Mouse (Mus musculus): ENCODE data around the gene Txnrd2. TPM values are rescaled to one million over a fixed set of nuclear protein-coding genes. Genes with fewer than 3 reads are reported as not detected.

The Txnrd2 gene
- polyA plus RNA-seq, 1 experiment = 18.0 TPM

GRCm38 (mm10) chr16:18472976-18473375 is 46.8 kb downstream of the Txnrd2 start:
- WGBS = 73% methylated on average over 8 of the region's 8 CpGs
- DNase-seq (ENCODE audit: low read depth, low spot score) = no peak

DNA sequence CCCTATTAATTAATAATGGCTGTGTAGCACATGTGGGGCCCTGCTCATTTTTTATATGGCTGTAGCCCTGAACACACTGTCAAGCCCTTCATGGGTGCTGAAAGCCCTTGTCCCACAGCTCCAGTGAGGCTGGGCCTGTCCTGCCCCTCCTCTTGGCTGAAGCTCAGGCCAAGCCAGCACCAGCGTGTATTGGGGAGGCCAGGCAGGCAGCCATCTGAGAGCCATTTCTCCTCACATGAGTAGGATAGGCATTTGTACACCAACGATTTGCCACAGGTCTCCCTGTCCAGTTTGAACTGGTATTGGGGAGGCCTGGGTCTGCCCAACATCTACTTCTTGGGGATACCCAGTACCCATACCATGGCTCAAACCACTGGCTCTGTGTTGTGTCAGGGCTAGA is 47.8 kb downstream of the Txnrd2 start:
- WGBS = 88% methylated on average over 2 of the region's 2 CpGs
- no peak for DNase-seq (ENCODE audit: low read depth, low spot score)

DNA sequence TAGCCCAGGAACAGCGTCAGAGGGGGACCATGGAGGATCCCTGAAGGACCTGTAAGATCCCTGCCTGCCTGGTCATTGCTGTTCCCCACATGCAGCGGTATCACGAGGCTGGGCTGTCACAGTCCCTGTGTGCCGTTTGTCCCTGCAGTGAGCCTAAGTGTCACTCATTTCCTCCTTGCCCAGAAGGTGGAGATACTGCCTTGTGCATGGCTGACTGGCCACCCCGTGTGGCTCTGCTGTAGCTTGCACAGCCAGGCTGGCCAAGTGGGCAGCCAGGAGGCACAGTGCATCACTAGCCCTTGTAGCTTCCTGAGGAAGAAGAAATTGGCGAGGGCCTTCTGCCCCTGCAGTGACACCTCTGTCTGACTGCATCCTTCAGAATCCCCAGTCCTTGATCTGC is 51.8 kb downstream of the Txnrd2 start:
- 86% methylated on average over 6 of the region's 6 CpGs for WGBS
- no peak for DNase-seq (ENCODE audit: low read depth, low spot score)

DNA sequence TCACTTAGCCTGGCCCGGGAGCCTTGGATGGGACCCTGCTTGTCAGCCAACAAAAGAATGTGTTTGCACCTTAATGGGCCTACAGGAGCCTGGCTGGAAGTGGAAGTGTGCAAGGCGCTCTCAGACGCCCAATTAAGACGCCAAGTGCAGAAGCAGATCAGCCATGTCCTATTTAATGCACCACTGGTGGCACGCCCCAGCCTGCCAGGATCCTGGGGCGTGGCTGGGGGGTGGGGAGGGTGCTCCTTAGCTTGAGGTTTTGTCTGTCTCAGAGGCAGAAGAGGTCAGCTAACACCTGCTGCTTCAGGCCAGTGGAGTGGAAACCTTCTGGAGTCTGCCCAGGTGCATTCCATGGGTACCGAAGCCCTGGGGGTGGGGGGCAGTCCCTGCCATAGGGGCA is 53.5 kb downstream of the Txnrd2 start:
- no peak for DNase-seq (ENCODE audit: low read depth, low spot score)

DNA sequence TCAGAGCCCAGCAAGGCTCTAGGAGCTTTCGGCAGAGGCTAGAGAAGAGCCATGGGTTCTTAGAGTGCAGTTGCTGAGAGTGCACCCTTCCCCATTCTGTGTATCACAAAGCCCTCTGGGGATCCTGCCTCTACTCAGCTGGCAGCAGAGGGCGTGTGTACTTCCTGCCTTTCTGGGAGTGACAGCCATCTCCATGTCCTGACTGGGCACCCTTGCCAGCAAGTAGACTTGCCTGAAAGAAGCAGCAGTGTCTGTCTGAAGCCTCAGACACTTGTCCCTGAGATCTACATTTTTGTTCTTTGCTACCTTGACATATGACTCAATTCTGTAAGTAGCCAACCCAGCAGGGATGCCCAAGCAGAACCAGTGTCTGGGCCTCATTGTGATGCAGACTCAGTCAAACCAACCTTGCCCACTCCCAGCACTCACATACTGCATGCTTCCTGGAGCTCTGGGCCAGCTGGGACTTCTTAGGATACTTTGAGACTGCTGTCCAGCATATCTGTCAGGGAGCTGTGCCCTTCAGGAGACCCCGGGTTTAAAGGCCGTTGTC is 54.8 kb downstream of the Txnrd2 start:
- WGBS = 76% methylated on average over 4 of the region's 4 CpGs
- no peak for DNase-seq (ENCODE audit: low read depth, low spot score)

More for the DNA sequence above, 53.5 kb downstream of the Txnrd2 start:
- WGBS = 30% methylated on average over 7 of the region's 7 CpGs

DNA sequence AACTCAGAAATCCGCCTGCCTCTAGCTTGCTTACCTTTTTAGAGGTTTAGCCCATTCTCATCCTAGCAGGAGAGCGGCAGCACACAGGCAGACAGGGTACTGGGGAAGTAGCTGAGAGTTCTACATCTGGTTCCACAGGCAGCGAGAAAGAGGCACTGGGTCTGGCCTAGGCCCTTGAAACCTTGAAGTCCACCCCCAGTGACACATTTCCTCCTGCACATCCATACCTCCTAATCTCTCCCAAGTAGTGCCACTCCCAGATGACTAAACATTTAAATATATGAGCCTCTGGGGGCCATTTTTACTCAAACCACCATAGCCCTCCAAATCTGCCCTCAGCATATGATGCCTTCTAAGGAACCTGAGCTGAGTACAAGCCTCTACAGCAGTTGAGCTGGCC is 56.2 kb downstream of the Txnrd2 start:
- WGBS = 96% methylated on average over 3 of the region's 3 CpGs

GRCm38 (mm10) chr16:18483839-18484238 is 57.7 kb downstream of the Txnrd2 start:
- 86% methylated on average over 5 of the region's 5 CpGs for WGBS
- no peak for DNase-seq (ENCODE audit: low read depth, low spot score)

More for the DNA sequence above, 56.2 kb downstream of the Txnrd2 start:
- DNase-seq (ENCODE audit: low read depth, low spot score) = no peak

- 65% methylated on average over 4 of the region's 4 CpGs for WGBS
These were observed 58.2 kb downstream of the Txnrd2 start for GRCm38 (mm10) chr16:18484386-18484785.

GRCm38 (mm10) chr16:18484794-18485435 is 58.7 kb downstream of the Txnrd2 start:
- 29% methylated on average over 5 of the region's 5 CpGs for WGBS
- no peak for DNase-seq (ENCODE audit: low read depth, low spot score)

More at GRCm38 (mm10) chr16:18484386-18484785, 58.2 kb downstream of the Txnrd2 start:
- no peak for DNase-seq (ENCODE audit: low read depth, low spot score)

DNA sequence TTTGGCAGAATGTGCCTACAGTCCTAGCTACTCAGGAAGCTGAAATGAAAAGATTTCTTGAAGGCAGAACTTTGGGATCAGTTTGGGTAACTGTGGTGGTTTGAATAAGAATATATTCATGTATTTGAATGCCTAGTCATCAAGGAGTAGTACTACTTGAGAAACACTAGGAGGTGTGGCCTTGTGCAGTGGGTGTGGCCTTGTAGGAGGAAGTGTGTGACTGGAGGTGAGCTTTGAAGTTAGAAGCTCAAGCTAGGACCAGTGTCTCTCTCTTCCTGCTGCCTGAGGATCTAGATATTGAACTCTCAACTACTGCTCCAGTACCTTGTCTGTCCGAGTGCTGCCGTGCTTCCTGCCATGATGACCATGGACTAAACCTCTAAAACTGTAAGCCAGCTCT is 59.9 kb downstream of the Txnrd2 start:
- WGBS = 94% methylated on average over 2 of the region's 2 CpGs
- no peak for DNase-seq (ENCODE audit: low read depth, low spot score)

- DNase-seq (ENCODE audit: low read depth, low spot score) = no peak
- 96% methylated on average over 3 of the region's 3 CpGs for WGBS
These were observed 64.1 kb downstream of the Txnrd2 start for GRCm38 (mm10) chr16:18490281-18490680.

DNA sequence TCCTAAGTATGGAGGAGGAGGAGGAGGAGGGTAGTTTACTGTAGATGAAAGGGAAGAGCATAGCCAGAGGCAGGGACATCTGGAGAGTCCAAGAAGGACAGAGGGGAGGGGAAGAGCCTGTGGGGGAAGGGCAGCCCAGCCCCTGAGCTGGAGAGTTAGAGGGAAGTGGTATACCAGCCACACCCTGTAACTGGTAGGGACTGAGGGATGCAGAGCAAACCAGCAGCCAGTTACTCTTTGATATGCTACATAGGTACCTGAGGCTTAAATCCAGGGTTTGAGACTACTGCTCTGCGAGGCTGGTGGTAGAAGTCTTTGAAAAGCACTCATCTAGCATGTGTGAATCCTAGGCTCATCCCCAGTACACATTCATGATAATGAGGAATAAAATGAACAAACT is 64.7 kb downstream of the Txnrd2 start:
- DNase-seq (ENCODE audit: low read depth, low spot score) = no peak
- WGBS = 50% methylated on average over 1 of the region's 1 CpGs

DNA sequence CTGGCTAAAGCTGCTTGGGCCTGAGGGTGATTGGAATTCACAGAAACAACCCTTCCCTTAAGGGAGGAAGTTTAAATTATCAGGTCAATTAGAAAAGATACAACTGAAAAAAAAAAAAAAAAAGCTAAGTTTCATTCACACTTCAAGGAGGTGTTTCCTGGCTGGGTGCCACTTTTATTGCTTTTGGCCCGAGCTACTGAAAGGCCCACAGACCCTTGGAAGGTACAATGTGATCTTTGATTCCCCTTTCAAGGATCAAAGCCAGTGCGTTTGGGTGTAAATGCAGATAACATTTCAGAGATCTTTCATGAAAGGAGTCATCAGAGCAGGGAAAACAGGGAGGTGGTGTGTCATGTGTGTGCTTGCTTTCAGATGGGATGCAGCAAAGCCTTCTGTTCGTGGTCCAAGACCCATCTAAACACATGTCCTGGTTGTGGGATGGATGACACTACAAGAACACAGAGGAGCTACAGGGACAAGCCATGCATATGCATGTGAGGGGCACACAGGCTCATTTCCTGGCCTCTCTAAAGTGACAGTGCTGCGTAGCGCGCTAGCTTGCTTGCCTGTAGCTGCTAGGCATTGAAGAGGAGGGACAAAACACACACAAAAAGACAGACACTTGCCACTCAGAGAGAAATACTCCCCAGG is 71.8 kb downstream of the Txnrd2 start:
- WGBS = 2% methylated on average over 6 of the region's 6 CpGs

DNA sequence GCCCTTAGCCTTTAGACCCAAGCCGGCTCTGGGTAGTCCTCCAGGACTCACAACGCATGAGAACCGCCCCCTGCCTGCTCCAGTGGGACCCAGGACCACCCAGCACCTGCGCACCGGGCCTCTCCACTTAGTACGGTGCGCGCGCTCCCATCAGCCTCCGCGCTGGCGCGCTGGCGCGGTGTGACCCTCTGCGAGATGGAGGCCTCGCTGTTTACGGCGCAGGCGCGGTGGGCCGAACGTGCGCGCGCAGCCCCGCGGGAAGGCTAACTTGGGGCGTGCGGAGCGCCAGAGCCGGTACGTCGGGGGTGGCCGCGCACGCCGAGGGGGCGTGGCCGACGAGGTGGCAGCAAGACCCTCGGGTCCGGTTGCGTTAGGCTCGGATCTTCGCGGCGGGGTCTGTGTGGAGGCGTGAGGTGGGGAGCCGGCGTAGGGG is 72.4 kb downstream of the Txnrd2 start, which contains the start of the genes Gnb1l and Rtl10:
Gene Gnb1l, plus strand, starts transcription at position 156 of the 433 bp plus-strand sequence.
Gene Rtl10, plus strand, starts transcription at position 344 of the 433 bp plus-strand sequence.
- DNase-seq (ENCODE audit: low read depth, low spot score) = peak; percentile 69
- WGBS = 0% methylated on average over 49 of the region's 51 CpGs

More for the DNA sequence above, 71.8 kb downstream of the Txnrd2 start:
- peak; percentile 24 for DNase-seq (ENCODE audit: low read depth, low spot score)

GRCm38 (mm10) chr16:18498996-18499395 is 72.8 kb downstream of the Txnrd2 start:
- WGBS = under 1% methylated on average over 24 of the region's 24 CpGs
- DNase-seq (ENCODE audit: low read depth, low spot score) = no peak

- 96% methylated on average over 6 of the region's 6 CpGs for WGBS
- DNase-seq (ENCODE audit: low read depth, low spot score) = no peak
These were observed 75.3 kb downstream of the Txnrd2 start for GRCm38 (mm10) chr16:18501531-18501930.

DNA sequence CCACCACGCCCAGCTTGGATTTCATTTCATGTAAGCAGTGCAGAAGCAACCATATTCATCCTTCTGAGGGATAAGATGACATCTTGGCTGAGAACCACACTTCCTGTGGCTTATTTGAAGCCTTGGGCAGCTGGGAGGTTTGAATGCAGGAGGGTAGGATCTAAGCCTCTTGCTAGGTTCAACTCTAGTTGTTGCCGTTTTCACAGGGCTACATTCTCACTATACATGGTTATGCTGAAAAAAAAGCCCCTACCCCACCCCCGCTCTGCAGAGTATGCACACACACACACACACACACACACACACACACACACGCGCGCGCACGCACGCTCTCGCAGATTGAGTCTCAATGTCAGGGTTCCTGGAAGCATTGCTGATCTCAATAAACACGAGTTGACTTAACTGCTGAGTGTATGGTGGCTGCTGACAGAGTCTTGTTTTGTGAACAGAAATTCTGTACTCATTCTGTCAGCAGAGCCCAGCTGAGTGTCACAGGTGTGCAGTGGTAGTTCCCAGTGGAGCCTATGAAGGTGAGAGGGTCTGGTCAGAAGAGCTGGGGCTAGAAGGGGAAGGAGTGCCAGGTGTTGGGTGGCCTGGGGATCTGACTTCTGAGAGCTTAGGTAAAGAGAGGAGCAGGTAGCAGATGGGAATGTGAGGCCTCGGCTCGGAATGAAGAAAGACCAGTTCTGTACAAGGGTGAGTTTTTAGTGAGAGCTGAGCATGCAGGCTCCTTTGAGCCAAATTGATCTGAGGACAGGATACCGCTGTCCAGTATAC is 77.6 kb downstream of the Txnrd2 start:
- WGBS = 88% methylated on average over 14 of the region's 14 CpGs
- no peak for DNase-seq (ENCODE audit: low read depth, low spot score)

GRCm38 (mm10) chr16:18506524-18507199 is 80.5 kb downstream of the Txnrd2 start:
- DNase-seq (ENCODE audit: low read depth, low spot score) = no peak
- 91% methylated on average over 3 of the region's 3 CpGs for WGBS

- 17% methylated on average over 1 of the region's 1 CpGs for WGBS
- DNase-seq (ENCODE audit: low read depth, low spot score) = no peak
These were observed 81.0 kb downstream of the Txnrd2 start for GRCm38 (mm10) chr16:18507200-18507549.

GRCm38 (mm10) chr16:18511741-18512140 is 85.6 kb downstream of the Txnrd2 start:
- DNase-seq (ENCODE audit: low read depth, low spot score) = no peak
- WGBS = 85% methylated on average over 5 of the region's 5 CpGs

All from large intestine, adult 2 months (tissue).